10 mouse cellular contexts compared by ENCODE assay signal in genomic region chr15:77085818-77086217, GRCm38 (mm10). TPM values are rescaled to one million over a fixed set of nuclear protein-coding genes. Genes with fewer than 3 reads are reported as not detected.
DNase-seq lines count a peak whose midpoint lies in the region; ATAC-seq and TF ChIP-seq lines count a peak whose summit lies in the region.
"Had no signal": no experiment of that assay in that cellular context is flagged by ENCODE, and none has a peak within 500 bp of the region (broad histone marks: within the 10 kb centered on the region; RNA-seq: fewer than 3 reads in every experiment).

No protein-coding gene starts in this region.

- no peak for TF ChIP-seq CTCF in heart, postnatal 0 days (IDR thresholded peaks at IDR 0.05; ENCODE audit: low read depth)

- peaks cover 14% of the 10 kb centered on the region; the same call in 1 of the 2 replicates for H3K4me1 ChIP-seq in kidney, embryonic 16.5 days (ENCODE audit: insufficient read depth, low read length)
- H3K4me1 ChIP-seq in heart, postnatal 0 days (ENCODE audit: control insufficient read depth, insufficient read depth), result peaks cover 22% of the 10 kb centered on the region
- H3K4me1 ChIP-seq: megakaryocyte, embryonic 14.5 days had no signal

- WGBS in kidney, embryonic 16.5 days, result 93% methylated on average over 7 of the region's 7 CpGs
- 30% methylated on average over 7 of the region's 7 CpGs for WGBS in heart, postnatal 0 days

- H3K4me3 ChIP-seq in kidney, embryonic 16.5 days (ENCODE audit: low read length), result no peak overlapping the region
- no peak overlapping the region for H3K4me3 ChIP-seq in heart, postnatal 0 days (ENCODE audit: low read depth, low read length)
- H3K4me3 ChIP-seq: embryonic facial prominence, embryonic 12.5 days; megakaryocyte, embryonic 14.5 days had no signal

- H3K36me3 ChIP-seq in kidney, embryonic 16.5 days (ENCODE audit: insufficient read depth, low read length), result peaks cover 39% of the 10 kb centered on the region
- peaks cover 68% of the 10 kb centered on the region for H3K36me3 ChIP-seq in heart, postnatal 0 days (replicated peaks; ENCODE audit: control insufficient read depth, insufficient read depth, low read length)

- no peaks in the 10 kb centered on the region for H3K27me3 ChIP-seq in kidney, embryonic 16.5 days (ENCODE audit: insufficient read depth, low read length)
- H3K27me3 ChIP-seq in heart, postnatal 0 days (ENCODE audit: control insufficient read depth, insufficient read depth, low read length), result no peaks in the 10 kb centered on the region
- H3K27me3 ChIP-seq: embryonic facial prominence, embryonic 12.5 days had no signal

- no peak overlapping the region for H3K9ac ChIP-seq in kidney, embryonic 16.5 days (replicated peaks; ENCODE audit: low read length)
- no peak overlapping the region for H3K9ac ChIP-seq in heart, postnatal 0 days (replicated peaks; ENCODE audit: low read depth, low read length)
- H3K9ac ChIP-seq: embryonic facial prominence, embryonic 12.5 days had no signal

- no peak overlapping the region for H3K27ac ChIP-seq in kidney, embryonic 16.5 days (ENCODE audit: low read length)
- peak overlapping the region; percentile 81 for H3K27ac ChIP-seq in heart, postnatal 0 days (ENCODE audit: low read depth)
- H3K27ac ChIP-seq: embryonic facial prominence, embryonic 12.5 days had no signal

- ATAC-seq in kidney, embryonic 16.5 days (ENCODE audit: low FRiP score, low TSS enrichment), result no peak
- peak; percentile 91 for ATAC-seq in heart, postnatal 0 days (ENCODE audit: insufficient read depth, low read depth)
- no peak for ATAC-seq in erythroid progenitor cell, adult 5-6 weeks (replicated peaks; ENCODE audit: low FRiP score, poor library complexity, severe bottlenecking)

- H3K9me3 ChIP-seq in kidney, embryonic 16.5 days (ENCODE audit: low read length), result no peaks in the 10 kb centered on the region
- no peaks in the 10 kb centered on the region for H3K9me3 ChIP-seq in heart, postnatal 0 days (replicated peaks; ENCODE audit: control insufficient read depth, low read length)
- H3K9me3 ChIP-seq: embryonic facial prominence, embryonic 12.5 days; megakaryocyte, embryonic 14.5 days had no signal

- H3K4me2 ChIP-seq in kidney, embryonic 16.5 days (replicated peaks; ENCODE audit: low read depth, low read length), result no peak overlapping the region
- H3K4me2 ChIP-seq in heart, postnatal 0 days (ENCODE audit: low read depth, low read length), result no peak overlapping the region
- H3K4me2 ChIP-seq: embryonic facial prominence, embryonic 12.5 days had no signal

- no peak for TF ChIP-seq EP300 in heart, postnatal 0 days (IDR thresholded peaks at IDR 0.05; ENCODE audit: low read depth)

- DNase-seq in kidney, adult 11 months, result peak; percentile 16
- DNase-seq in adrenal gland, adult 8-10 months, result peak; percentile 89
- peak; percentile 43 for DNase-seq in brain, adult 2 months (ENCODE audit: low read depth, low spot score)
- DNase-seq in heart, postnatal 0 days (ENCODE audit: low spot score), result peak; percentile 83
- DNase-seq in lung, postnatal 14 days, result no peak
- DNase-seq: left cerebral cortex, postnatal 4 days had no signal

RNA-seq across cellular contexts. Expression of gene Mb, which starts 35.3 kb away (rescaled TPM):
- 0.64 and 0.71 TPM in 2 replicates for polyA plus RNA-seq in kidney, embryonic 16.5 days (2015; fragmentation: Nextera tagmentation; extraction: Ambion mirVana)
- total RNA-seq in adrenal gland, adult 8-10 months (2022), result 1 to 10 TPM in 1 of 4 experiments, under 1 TPM in 1, not detected in 2; 0.96 to 4.0 TPM
- total RNA-seq in heart, postnatal 0 days (2014; rRNA removed; ENCODE audit: low replicate concordance), result 4,504 and 5,889 TPM in 2 replicates
- 3,958 and 4,151 TPM in 2 replicates for polyA plus RNA-seq in heart, postnatal 0 days (2015; fragmentation: Nextera tagmentation; extraction: Ambion mirVana)
- not detected in 2 replicates for total RNA-seq in erythroid progenitor cell, adult 5-6 weeks (2015; ENCODE audit: low replicate concordance)
- total RNA-seq in erythroid progenitor cell, adult 5-6 weeks (2017; ENCODE audit: low replicate concordance), result not detected in 2 replicates
- total RNA-seq: left cerebral cortex, postnatal 4 days had no signal

RNA-seq across cellular contexts. Expression of gene Apol6, which starts 41.3 kb away (rescaled TPM):
- not detected in 2 replicates for polyA plus RNA-seq in kidney, embryonic 16.5 days (2015; fragmentation: Nextera tagmentation; extraction: Ambion mirVana)
- total RNA-seq in adrenal gland, adult 8-10 months (2022), result 10 to 100 TPM; 11.8 to 73.3 (median 21.2) TPM
- total RNA-seq in heart, postnatal 0 days (2014; rRNA removed; ENCODE audit: low replicate concordance), result not detected in 2 replicates
- polyA plus RNA-seq in heart, postnatal 0 days (2015; fragmentation: Nextera tagmentation; extraction: Ambion mirVana), result 0.11 TPM in 2 replicates
- total RNA-seq in erythroid progenitor cell, adult 5-6 weeks (2015; ENCODE audit: low replicate concordance), result not detected in 2 replicates
- not detected in 2 replicates for total RNA-seq in erythroid progenitor cell, adult 5-6 weeks (2017; ENCODE audit: low replicate concordance)
- total RNA-seq: left cerebral cortex, postnatal 4 days had no signal

Comparison
In these comparisons a context has a peak if more than half of its experiments do, and no peak if none do; other contexts are left out.
1. RNA of gene Mb, which starts 35.3 kb away (total RNA-seq): 4,504 to 5,889 TPM in heart, postnatal 0 days; 0.96 to 4.0 TPM in adrenal gland, adult 8-10 months and not detected in erythroid progenitor cell, adult 5-6 weeks; every median in the first group is over 100 times any median in the second.
2. RNA of gene Apol6, which starts 41.3 kb away (total RNA-seq): 11.8 to 73.3 TPM in adrenal gland, adult 8-10 months; not detected in heart, postnatal 0 days and not detected in erythroid progenitor cell, adult 5-6 weeks; every median in the first group is over 10 times any median in the second.